7 mouse cellular contexts compared by ENCODE assay signal in the genomic region with DNA sequence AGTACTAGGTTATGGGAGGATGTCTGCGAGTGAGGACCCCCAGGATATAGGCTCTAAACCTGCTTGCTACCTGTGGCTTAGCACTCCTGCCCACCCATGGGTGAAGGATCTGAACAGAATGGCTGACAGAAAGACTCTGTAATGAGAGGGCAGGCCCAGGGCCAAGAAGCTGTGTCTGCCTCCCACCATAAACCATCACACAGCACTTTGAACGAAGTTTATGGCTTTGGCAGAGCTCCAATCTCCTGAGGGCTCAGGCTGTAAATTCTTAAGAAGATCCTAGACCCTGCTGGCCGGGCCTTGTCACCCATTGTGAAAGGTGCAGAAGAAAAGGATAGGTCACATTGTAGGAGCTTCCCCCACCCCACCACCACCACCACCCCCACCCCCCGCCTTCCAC.
A peak's percentile ranks its signal among the peaks of the same experiment; 100 is the strongest.
DNase-seq lines count a peak whose midpoint lies in the region; ATAC-seq and TF ChIP-seq lines count a peak whose summit lies in the region.

No protein-coding gene starts in this region.

- no peak overlapping the region for H3K9ac ChIP-seq in forebrain, embryonic 15.5 days (replicated peaks)
- no peak overlapping the region for H3K9ac ChIP-seq in kidney, postnatal 0 days (ENCODE audit: low read depth, low read length)
- H3K9ac ChIP-seq in stomach, embryonic 15.5 days = no peak overlapping the region

- WGBS in forebrain, embryonic 15.5 days = 46% methylated on average over 4 of the region's 4 CpGs
- WGBS in kidney, postnatal 0 days = 18% methylated on average over 4 of the region's 4 CpGs
- WGBS in stomach, embryonic 15.5 days = 46% methylated on average over 4 of the region's 4 CpGs

- no peaks in the 10 kb centered on the region for H3K27me3 ChIP-seq in forebrain, embryonic 15.5 days
- no peaks in the 10 kb centered on the region for H3K27me3 ChIP-seq in kidney, postnatal 0 days (ENCODE audit: insufficient read depth, low read length)
- H3K27me3 ChIP-seq in stomach, embryonic 15.5 days (replicated peaks) = no peaks in the 10 kb centered on the region

- no peaks in the 10 kb centered on the region for H3K9me3 ChIP-seq in forebrain, embryonic 15.5 days
- H3K9me3 ChIP-seq in kidney, postnatal 0 days (replicated peaks; ENCODE audit: low read length) = no peaks in the 10 kb centered on the region
- no peaks in the 10 kb centered on the region for H3K9me3 ChIP-seq in stomach, embryonic 15.5 days

- DNase-seq in ovary, postnatal 14 days (ENCODE audit: low spot score) = peak; percentile 24
- no peak for DNase-seq in ovary, adult 18-20 months (ENCODE audit: low spot score)
- peak; percentile 88 for DNase-seq in kidney, postnatal 0 days (ENCODE audit: low spot score)
- DNase-seq in ovary, postnatal 36 days (ENCODE audit: low spot score) = no peak
- DNase-seq in layer of hippocampus, adult 8-10 months (ENCODE audit: low spot score in 2 of 2) = no peak

- H3K27ac ChIP-seq in forebrain, embryonic 15.5 days (replicated peaks) = peak overlapping the region; percentile 72
- H3K27ac ChIP-seq in kidney, postnatal 0 days = no peak overlapping the region
- H3K27ac ChIP-seq in stomach, embryonic 15.5 days = peak overlapping the region; percentile 75

- ATAC-seq in forebrain, embryonic 15.5 days (replicated peaks) = peak; percentile 17
- ATAC-seq in kidney, postnatal 0 days (replicated peaks; ENCODE audit: low FRiP score, low read depth) = peak; percentile 74
- peak; percentile 45; the same call in 1 of the 2 replicates for ATAC-seq in stomach, embryonic 15.5 days (ENCODE audit: insufficient read depth, low FRiP score, low read depth)

- H3K4me1 ChIP-seq in forebrain, embryonic 15.5 days = peaks cover 18% of the 10 kb centered on the region
- peaks cover 14% of the 10 kb centered on the region for H3K4me1 ChIP-seq in kidney, postnatal 0 days (replicated peaks; ENCODE audit: insufficient read depth, low read length)
- H3K4me1 ChIP-seq in stomach, embryonic 15.5 days = peaks cover 20% of the 10 kb centered on the region

- no peak overlapping the region for H3K4me2 ChIP-seq in forebrain, embryonic 15.5 days (replicated peaks)
- H3K4me2 ChIP-seq in kidney, postnatal 0 days (ENCODE audit: low read length) = no peak overlapping the region
- H3K4me2 ChIP-seq in stomach, embryonic 15.5 days = no peak overlapping the region

- no peak for TF ChIP-seq CTCF in kidney, postnatal 0 days (IDR thresholded peaks at IDR 0.05; ENCODE audit: low read depth)

- no peak overlapping the region for H3K4me3 ChIP-seq in forebrain, embryonic 15.5 days
- no peak overlapping the region for H3K4me3 ChIP-seq in kidney, postnatal 0 days (replicated peaks; ENCODE audit: low read depth, low read length)
- no peak overlapping the region for H3K4me3 ChIP-seq in stomach, embryonic 15.5 days (replicated peaks)

- H3K36me3 ChIP-seq in forebrain, embryonic 15.5 days = no peaks in the 10 kb centered on the region
- no peaks in the 10 kb centered on the region for H3K36me3 ChIP-seq in kidney, postnatal 0 days (ENCODE audit: insufficient read depth, low read length)
- no peaks in the 10 kb centered on the region for H3K36me3 ChIP-seq in stomach, embryonic 15.5 days

Comparison
In these comparisons a context has a peak if more than half of its experiments do, and no peak if none do; other contexts are left out.
1. DNase-seq: peak in ovary, postnatal 14 days (single experiment) and kidney, postnatal 0 days (single experiment); none in ovary, adult 18-20 months (single experiment), ovary, postnatal 36 days (single experiment) and layer of hippocampus, adult 8-10 months (0 of 2).
2. ATAC-seq: peak in every context shown above with its lines; median percentile 74 in kidney, postnatal 0 days; 45 in stomach, embryonic 15.5 days; 17 in forebrain, embryonic 15.5 days.